8 mouse cellular contexts compared by ENCODE assay signal in the genomic region with DNA sequence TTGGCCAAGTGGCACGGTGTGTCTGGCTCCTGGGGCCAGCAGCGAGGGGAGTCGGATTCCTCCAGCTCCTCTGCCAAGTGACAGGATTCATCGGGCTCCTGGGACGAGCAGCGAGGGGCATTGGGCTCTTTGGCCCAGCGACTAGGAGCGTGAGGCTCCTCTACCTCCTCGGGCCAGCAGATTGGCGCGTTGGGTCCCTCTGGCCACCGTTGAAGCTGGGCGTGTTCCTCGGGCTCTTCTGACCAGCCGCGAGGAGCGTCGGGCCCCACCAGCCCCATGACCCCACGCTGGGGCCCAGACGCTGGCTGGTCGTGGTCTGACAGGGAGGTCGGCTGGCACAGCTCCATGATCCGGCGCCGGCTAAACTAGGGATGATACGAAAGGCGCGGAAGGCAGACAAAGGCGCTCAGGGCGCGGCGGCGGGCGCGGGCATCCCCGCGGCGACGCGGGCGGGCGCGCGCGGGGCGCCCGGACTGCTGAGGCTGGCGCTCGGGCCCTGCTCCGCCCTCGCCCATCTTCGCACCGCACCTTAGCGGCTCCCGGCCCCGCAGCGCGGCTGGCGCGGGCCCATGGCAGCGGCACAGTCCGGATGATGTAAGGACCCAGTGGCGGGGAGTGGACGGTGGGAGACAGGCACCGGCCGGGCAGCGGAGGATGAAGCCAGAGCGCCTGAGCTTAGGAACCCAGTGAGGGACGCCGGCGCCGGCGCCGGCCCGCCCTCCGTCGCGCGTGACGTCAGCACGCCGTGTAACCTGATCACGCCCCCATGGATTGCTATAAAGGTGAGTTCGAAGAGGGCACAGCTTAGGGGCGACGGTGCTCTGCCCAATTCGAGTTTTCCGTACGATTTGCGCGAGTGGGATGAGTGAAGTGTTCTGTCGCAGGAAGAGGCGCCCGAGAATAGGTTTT. TPM values are rescaled to one million over a fixed set of nuclear protein-coding genes. Genes with fewer than 3 reads are reported as not detected.
A peak's percentile ranks its signal among the peaks of the same experiment; 100 is the strongest.
DNase-seq lines count a peak whose midpoint lies in the region; ATAC-seq and TF ChIP-seq lines count a peak whose summit lies in the region.

A gene (minus strand): TSS at position 725 of the 909 bp plus-strand sequence.

- peak within 1 kb of the TSS; percentile 66 for H3K4me3 ChIP-seq in lung, embryonic 15.5 days
- peak within 1 kb of the TSS; percentile 84 for H3K4me3 ChIP-seq in thymus, adult 2 months (ENCODE audit: control insufficient read depth, insufficient read depth, low read length)

- peak; percentile 67 for TF ChIP-seq POLR2A in thymus, adult 2 months (IDR thresholded peaks at IDR 0.05; ENCODE audit: control insufficient read depth, extremely low read depth, insufficient read depth, low read length, poor library complexity)

- DNase-seq in NIH3T3 (ENCODE audit: low read depth), result peak; percentile 96
- peak; percentile 88 for DNase-seq in cerebellum, adult 9-10 months
- peak; percentile 65 to 81 for DNase-seq in layer of hippocampus, adult 8-10 months (ENCODE audit: low spot score in 2 of 2)
- DNase-seq in ovary, adult 18-20 months (ENCODE audit: low spot score), result peak; percentile 68
- DNase-seq in thymus, adult 2 months, result peak; percentile 80

- WGBS in lung, embryonic 15.5 days, result under 1% methylated on average over 77 of the region's 94 CpGs
- WGBS in thymus, adult 2 months, result under 1% methylated on average over 94 of the region's 94 CpGs

- H3K4me1 ChIP-seq in lung, embryonic 15.5 days, result peaks cover 39% of the 10 kb centered on the region
- peaks cover 21% of the 10 kb centered on the region for H3K4me1 ChIP-seq in thymus, adult 2 months (replicated peaks; ENCODE audit: control insufficient read depth, insufficient read depth, low read length)

- no peak for TF ChIP-seq CTCF in thymus, adult 2 months (IDR thresholded peaks at IDR 0.05; ENCODE audit: borderline replicate concordance, control insufficient read depth, extremely low read depth, insufficient read depth, low read length, poor library complexity)

- no peaks in the 10 kb centered on the region for H3K36me3 ChIP-seq in lung, embryonic 15.5 days
- no peaks in the 10 kb centered on the region for H3K36me3 ChIP-seq in thymus, adult 2 months (ENCODE audit: control insufficient read depth, insufficient read depth, low read length)

- H3K9me3 ChIP-seq in lung, embryonic 15.5 days, result no peaks in the 10 kb centered on the region

- H3K9ac ChIP-seq in lung, embryonic 15.5 days, result peak within 1 kb of the TSS; percentile 82

- peak within 1 kb of the TSS; percentile 98 for H3K4me2 ChIP-seq in lung, embryonic 15.5 days

- peak within 1 kb of the TSS; percentile 22 for H3K27ac ChIP-seq in lung, embryonic 15.5 days
- H3K27ac ChIP-seq in thymus, adult 2 months (ENCODE audit: control insufficient read depth, insufficient read depth, low read length), result no peak within 1 kb of the TSS

- peak; percentile 79 for ATAC-seq in frontal cortex, adult (ENCODE audit: low TSS enrichment)
- ATAC-seq in hematopoietic stem cell, adult 5-6 weeks (replicated peaks in 1 of 2; ENCODE audit: insufficient read depth in 1 of 2, low FRiP score in 2 of 2, low TSS enrichment in 1 of 2, low read depth in 1 of 2, poor library complexity in 2 of 2, severe bottlenecking in 2 of 2), result peak; percentile 60 to 82
- ATAC-seq in lung, embryonic 15.5 days (ENCODE audit: borderline replicate concordance, extremely low read depth, low FRiP score, low TSS enrichment), result peak; percentile 83

- H3K27me3 ChIP-seq in lung, embryonic 15.5 days, result peaks cover 11% of the 10 kb centered on the region; the same call in 1 of the 2 replicates
- H3K27me3 ChIP-seq in thymus, adult 2 months (ENCODE audit: control insufficient read depth, insufficient read depth, low read length), result no peaks in the 10 kb centered on the region; the same call in 1 of the 2 replicates

RNA-seq across cellular contexts. Expression of the gene that starts here (rescaled TPM):
- 4.7 and 6.5 TPM in 2 replicates for total RNA-seq in hematopoietic stem cell, adult 5-6 weeks (2017)
- 100 to 1,000 TPM in 3 of 4 experiments, 10 to 100 TPM in 1; 96.5 to 113 (median 102) TPM for total RNA-seq in layer of hippocampus, adult 8-10 months (2022)
- 12.3 and 13.5 TPM in 2 replicates for polyA plus RNA-seq in lung, embryonic 15.5 days (2015; fragmentation: Nextera tagmentation; extraction: Ambion mirVana)
- polyA plus RNA-seq in thymus, adult 2 months (2012; rRNA removed), result 25.2 and 26.2 TPM in 2 replicates

Comparison
In these comparisons a context has a peak if more than half of its experiments do, and no peak if none do; other contexts are left out.
1. RNA of the gene that starts here (total RNA-seq): 96.5 to 113 TPM in layer of hippocampus, adult 8-10 months; 4.7 to 6.5 TPM in hematopoietic stem cell, adult 5-6 weeks; every median in the first group is over 10 times any median in the second.
2. Peak in every context shown above with its lines, with median percentiles within 50 percentile points of each other: DNase-seq and ATAC-seq.